Mouse (Mus musculus): ENCODE measurements around the gene Cyth2. TPM values are rescaled to one million over a fixed set of nuclear protein-coding genes. Genes with fewer than 3 reads are reported as not detected.

Gene Cyth2
- polyA plus RNA-seq, 1 experiment, result 21.7 TPM

GRCm38 (mm10) chr7:45790721-45791120 lies 23.7 kb downstream of the Cyth2 start:
- Histone ChIP-seq H3K27me3 (ENCODE audit: control insufficient read depth, insufficient read depth, low read length) (peaks cover 3% of the 10 kb centered on the region), H3K4me1 (ENCODE audit: control insufficient read depth, insufficient read depth, insufficient read length) (peaks cover 3% of the 10 kb centered on the region; the same call in 1 of the 2 replicates), H3K4me3 (ENCODE audit: extremely low read depth, insufficient read depth, insufficient read length) (no peak overlapping the region), H3K27ac (ENCODE audit: insufficient read depth, low read length) (no peak overlapping the region), H3K36me3 (ENCODE audit: control insufficient read depth, insufficient read depth, low read length) (no peaks in the 10 kb centered on the region)
- TF ChIP-seq CTCF (IDR thresholded peaks at IDR 0.05; ENCODE audit: extremely low read depth, insufficient read depth, insufficient read length, insufficient replicate concordance) (no peak), POLR2A (IDR thresholded peaks at IDR 0.05; ENCODE audit: low read depth, low read length) (no peak)
- DNase-seq (ENCODE audit: low read depth in 1 of 2, low spot score in 2 of 2), result no peak
- 69% methylated on average over 6 of the region's 6 CpGs for WGBS

DNA sequence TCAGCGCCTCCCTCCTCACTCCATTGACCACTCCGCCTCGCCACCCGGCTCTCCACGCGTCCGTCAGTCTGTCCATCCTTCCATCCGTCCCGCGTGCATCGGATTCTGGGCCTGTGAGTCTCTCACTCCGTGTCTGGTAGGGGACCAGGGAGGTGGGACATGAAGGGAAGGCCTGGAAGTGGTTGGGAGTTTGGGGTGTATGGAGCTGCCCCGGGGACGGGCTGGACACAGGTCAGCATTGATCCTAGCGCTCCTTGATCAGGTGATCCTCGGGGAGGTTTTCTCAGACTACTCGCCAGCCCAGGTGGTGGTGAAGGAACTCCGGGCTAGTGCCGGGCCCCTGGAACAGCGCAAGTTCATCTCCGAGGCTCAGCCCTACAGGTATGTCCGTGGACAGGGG lies 26.7 kb downstream of the Cyth2 start:
- Histone ChIP-seq H3K27ac (ENCODE audit: insufficient read depth, low read length) (no peak overlapping the region), H3K27me3 (ENCODE audit: control insufficient read depth, insufficient read depth, low read length) (peaks cover 12% of the 10 kb centered on the region), H3K4me1 (ENCODE audit: control insufficient read depth, insufficient read depth, insufficient read length) (peaks cover 11% of the 10 kb centered on the region), H3K4me3 (ENCODE audit: extremely low read depth, insufficient read depth, insufficient read length) (no peak overlapping the region), H3K36me3 (ENCODE audit: control insufficient read depth, insufficient read depth, low read length) (no peaks in the 10 kb centered on the region)
- 86% methylated on average over 22 of the region's 22 CpGs for WGBS
- no peak for DNase-seq (ENCODE audit: low read depth in 1 of 2, low spot score in 2 of 2)
- TF ChIP-seq POLR2A (IDR thresholded peaks at IDR 0.05; ENCODE audit: low read depth, low read length) (no peak), CTCF (IDR thresholded peaks at IDR 0.05; ENCODE audit: extremely low read depth, insufficient read depth, insufficient read length, insufficient replicate concordance) (no peak)

DNA sequence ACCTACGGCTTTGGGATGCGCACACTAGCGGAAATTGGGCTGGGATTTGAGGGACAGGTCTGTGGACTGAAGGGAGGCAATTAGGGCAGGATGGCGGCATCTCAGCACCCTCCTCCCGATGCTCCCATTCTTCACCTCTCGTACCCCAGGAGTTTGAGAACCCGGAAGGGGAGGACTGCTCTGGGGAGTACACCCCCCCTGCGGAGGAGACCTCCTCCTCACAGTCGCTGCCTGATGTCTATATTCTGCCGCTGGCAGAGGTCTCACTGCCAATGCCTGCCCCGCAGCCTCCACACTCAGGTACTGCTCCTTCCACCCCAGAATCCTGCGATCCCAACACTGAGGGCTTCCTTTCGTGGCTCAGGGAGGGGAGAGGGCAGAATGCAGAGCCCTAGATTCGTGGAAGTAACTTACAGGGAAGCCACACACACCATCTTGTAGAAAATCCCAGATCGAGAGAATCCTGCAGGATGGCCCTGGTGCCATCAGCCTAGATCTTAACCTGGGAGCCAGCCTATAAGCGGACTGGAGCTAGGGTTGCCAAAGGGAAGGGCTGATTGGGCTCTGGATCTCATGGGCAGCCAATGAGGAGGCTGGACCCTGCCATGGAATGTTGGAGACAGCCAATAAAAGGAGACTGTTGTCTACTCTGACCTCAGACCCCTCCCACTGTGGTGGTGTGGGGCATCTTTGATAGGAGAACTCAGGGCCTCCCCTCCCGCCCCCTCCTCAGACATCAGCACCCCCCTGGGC lies 27.5 kb downstream of the Cyth2 start:
- DNase-seq (ENCODE audit: low read depth in 1 of 2, low spot score in 2 of 2), result no peak
- Histone ChIP-seq H3K36me3 (ENCODE audit: control insufficient read depth, insufficient read depth, low read length) (no peaks in the 10 kb centered on the region), H3K4me1 (ENCODE audit: control insufficient read depth, insufficient read depth, insufficient read length) (peaks cover 11% of the 10 kb centered on the region), H3K27ac (ENCODE audit: insufficient read depth, low read length) (no peak overlapping the region), H3K27me3 (ENCODE audit: control insufficient read depth, insufficient read depth, low read length) (peaks cover 12% of the 10 kb centered on the region), H3K4me3 (ENCODE audit: extremely low read depth, insufficient read depth, insufficient read length) (no peak overlapping the region)
- WGBS, result 31% methylated on average over 17 of the region's 17 CpGs
- TF ChIP-seq POLR2A (IDR thresholded peaks at IDR 0.05; ENCODE audit: low read depth, low read length), result no peak
- no peak for TF ChIP-seq CTCF (IDR thresholded peaks at IDR 0.05; ENCODE audit: extremely low read depth, insufficient read depth, insufficient read length, insufficient replicate concordance)

DNA sequence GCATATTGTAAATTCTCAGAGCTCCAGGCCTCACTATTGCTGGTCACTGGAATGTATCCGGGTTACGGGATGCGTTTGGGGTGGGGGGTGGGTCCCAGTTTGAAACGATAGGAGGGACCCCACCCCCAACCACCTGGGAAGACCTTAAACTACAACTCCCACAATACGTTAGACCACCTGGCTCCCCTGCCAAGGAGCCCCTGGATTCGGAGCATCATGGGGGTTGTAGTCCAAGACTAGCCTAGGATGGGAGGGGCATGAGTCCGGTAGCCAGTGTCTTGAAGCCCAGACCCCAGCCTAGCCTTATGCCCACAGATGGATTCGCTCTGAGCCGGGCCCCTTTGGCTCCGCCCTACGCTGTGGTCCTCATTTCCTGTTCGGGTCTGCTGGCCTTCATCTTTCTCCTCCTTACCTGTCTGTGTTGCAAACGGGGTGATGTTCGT lies 28.2 kb downstream of the Cyth2 start:
- 9% methylated on average over 14 of the region's 14 CpGs for WGBS
- TF ChIP-seq CTCF (IDR thresholded peaks at IDR 0.05; ENCODE audit: extremely low read depth, insufficient read depth, insufficient read length, insufficient replicate concordance) (no peak), POLR2A (IDR thresholded peaks at IDR 0.05; ENCODE audit: low read depth, low read length) (no peak)
- no peak for DNase-seq (ENCODE audit: low read depth in 1 of 2, low spot score in 2 of 2)
- H3K4me1 ChIP-seq (ENCODE audit: control insufficient read depth, insufficient read depth, insufficient read length), result peaks cover 11% of the 10 kb centered on the region
- no peak overlapping the region for H3K27ac ChIP-seq (ENCODE audit: insufficient read depth, low read length)
- H3K27me3 ChIP-seq (ENCODE audit: control insufficient read depth, insufficient read depth, low read length), result peaks cover 12% of the 10 kb centered on the region
- H3K4me3 ChIP-seq (ENCODE audit: extremely low read depth, insufficient read depth, insufficient read length), result no peak overlapping the region
- H3K36me3 ChIP-seq (ENCODE audit: control insufficient read depth, insufficient read depth, low read length), result no peaks in the 10 kb centered on the region

DNA sequence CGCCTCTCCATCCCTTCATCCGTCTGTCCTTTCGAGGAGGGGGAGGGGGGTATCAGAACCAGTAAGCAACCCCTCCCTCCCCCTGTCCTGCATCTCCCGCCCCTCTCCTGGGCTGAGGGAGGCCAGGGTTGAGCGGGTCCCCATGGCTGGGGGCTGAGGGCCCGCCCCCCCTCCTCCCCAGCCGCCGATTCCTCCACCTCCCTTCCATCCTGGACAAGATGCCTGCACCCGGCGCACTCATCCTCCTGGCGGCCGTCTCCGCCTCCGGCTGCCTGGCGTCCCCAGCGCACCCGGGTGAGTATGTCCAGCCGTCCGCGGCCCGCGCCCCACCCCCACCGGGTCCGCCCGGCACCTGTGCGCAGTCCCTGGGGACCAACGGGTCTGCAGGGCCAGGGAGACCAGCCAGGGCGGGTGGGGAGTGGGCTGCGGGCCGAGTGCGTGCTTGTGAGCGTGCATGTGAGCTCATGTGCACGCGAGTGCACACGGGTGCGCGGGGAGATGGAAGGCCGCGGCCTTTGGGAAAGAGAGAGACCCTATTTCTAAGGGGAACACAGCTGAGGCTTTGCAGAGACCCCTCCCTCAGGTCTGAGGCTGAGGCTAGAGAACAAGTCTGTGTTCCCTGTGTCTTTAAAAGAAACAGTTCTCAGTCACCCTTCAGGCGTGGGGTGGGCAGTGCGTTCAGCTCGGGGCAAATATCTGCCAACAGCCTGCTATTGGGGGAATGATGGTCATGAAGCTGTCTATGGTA lies 28.8 kb downstream of the Cyth2 start:
- no peak for DNase-seq (ENCODE audit: low read depth in 1 of 2, low spot score in 2 of 2)
- TF ChIP-seq CTCF (IDR thresholded peaks at IDR 0.05; ENCODE audit: extremely low read depth, insufficient read depth, insufficient read length, insufficient replicate concordance) (no peak), POLR2A (IDR thresholded peaks at IDR 0.05; ENCODE audit: low read depth, low read length) (no peak)
- no peak overlapping the region for H3K4me3 ChIP-seq (ENCODE audit: extremely low read depth, insufficient read depth, insufficient read length)
- H3K27me3 ChIP-seq (ENCODE audit: control insufficient read depth, insufficient read depth, low read length), result peaks cover 12% of the 10 kb centered on the region
- H3K4me1 ChIP-seq (ENCODE audit: control insufficient read depth, insufficient read depth, insufficient read length), result peaks cover 11% of the 10 kb centered on the region
- WGBS, result 4% methylated on average over 37 of the region's 42 CpGs
- H3K27ac ChIP-seq (ENCODE audit: insufficient read depth, low read length), result no peak overlapping the region
- no peaks in the 10 kb centered on the region for H3K36me3 ChIP-seq (ENCODE audit: control insufficient read depth, insufficient read depth, low read length)

GRCm38 (mm10) chr7:45784524-45785372 lies 29.6 kb downstream of the Cyth2 start, which contains the start of gene Sult2b1:
Sult2b1 (minus strand) TSS chr7:45784669.
- no peak within 1 kb of the TSS for H3K27ac ChIP-seq (ENCODE audit: insufficient read depth, low read length)
- H3K36me3 ChIP-seq (ENCODE audit: control insufficient read depth, insufficient read depth, low read length), result no peaks in the 10 kb centered on the region
- DNase-seq (ENCODE audit: low read depth in 1 of 2, low spot score in 2 of 2), result no peak
- 33% methylated on average over 18 of the region's 20 CpGs for WGBS
- no peak for TF ChIP-seq CTCF (IDR thresholded peaks at IDR 0.05; ENCODE audit: extremely low read depth, insufficient read depth, insufficient read length, insufficient replicate concordance)
- no peak for TF ChIP-seq POLR2A (IDR thresholded peaks at IDR 0.05; ENCODE audit: low read depth, low read length)
- H3K4me3 ChIP-seq (ENCODE audit: extremely low read depth, insufficient read depth, insufficient read length), result peak within 1 kb of the TSS; percentile 65
- H3K27me3 ChIP-seq (ENCODE audit: control insufficient read depth, insufficient read depth, low read length), result peaks cover 12% of the 10 kb centered on the region
- peaks cover 11% of the 10 kb centered on the region for H3K4me1 ChIP-seq (ENCODE audit: control insufficient read depth, insufficient read depth, insufficient read length)
